Mouse (Mus musculus): ENCODE data around the gene Prkd3. TPM values are rescaled to one million over a fixed set of nuclear protein-coding genes. Genes with fewer than 3 reads are reported as not detected.

The Prkd3 gene
- total RNA-seq (2021) = 1 to 10 TPM; 9.3 to 10.0 TPM
- long read RNA-seq, experiment 1, full-length matches to known transcripts = 2 of 4 reads
- long read RNA-seq, experiment 1, partial matches to known transcripts = 0 of 4 reads
- long read RNA-seq, experiment 1, other reads (novel, unspliced or antisense) = 2 of 4 reads
- long read RNA-seq, experiment 2, full-length matches to known transcripts = 1 of 4 reads
- long read RNA-seq, experiment 2, partial matches to known transcripts = 2 of 4 reads
- long read RNA-seq, experiment 2, other reads (novel, unspliced or antisense) = 1 of 4 reads

- DNase-seq (ENCODE audit: low spot score in 2 of 2) = peak; percentile 36 to 51
Observed at GRCm38 (mm10) chr17:79020208-79020983, at the start of gene Prkd3. TSS of gene Prkd3 (minus strand) at chr17:79020816.

DNA sequence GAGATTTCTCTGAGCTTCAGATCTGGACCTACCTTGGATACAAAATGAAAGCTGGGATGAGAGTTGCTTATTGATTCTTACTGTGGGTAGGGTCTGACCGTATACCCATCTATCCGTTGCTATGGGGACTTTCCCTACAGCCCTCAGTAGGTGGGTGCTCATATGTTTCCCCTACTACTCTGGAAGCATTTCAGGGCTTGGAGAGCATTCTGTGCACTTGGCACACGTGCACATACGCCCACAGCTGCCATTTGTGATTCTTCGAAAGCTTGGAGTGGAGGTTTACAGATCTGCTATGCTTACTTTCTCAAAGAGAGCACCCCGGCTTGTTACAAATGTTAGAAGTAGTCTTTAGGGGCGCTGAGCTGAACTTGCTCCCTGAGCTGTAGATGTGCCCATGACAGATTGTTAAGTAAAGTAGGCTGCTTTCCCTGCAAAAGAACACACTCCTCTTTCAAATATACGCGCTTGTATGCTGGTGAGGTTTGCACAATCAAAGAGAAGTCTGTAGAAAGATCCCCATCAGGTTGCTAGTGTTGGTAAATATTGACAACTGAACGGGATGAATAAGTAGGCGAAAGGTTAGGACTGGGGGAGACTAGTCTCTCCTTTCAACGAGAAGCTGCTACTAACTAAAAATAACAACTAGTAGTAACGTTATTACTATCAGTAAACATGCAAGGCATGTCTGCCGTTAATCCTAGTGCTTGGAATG is 49.3 kb upstream of the Prkd3 start:
- DNase-seq (ENCODE audit: low spot score in 2 of 2) = peak; percentile 22 to 38

- no peak for DNase-seq (ENCODE audit: low spot score in 2 of 2)
Observed at GRCm38 (mm10) chr17:79069019-79069418, 48.4 kb upstream of the Prkd3 start.

DNA sequence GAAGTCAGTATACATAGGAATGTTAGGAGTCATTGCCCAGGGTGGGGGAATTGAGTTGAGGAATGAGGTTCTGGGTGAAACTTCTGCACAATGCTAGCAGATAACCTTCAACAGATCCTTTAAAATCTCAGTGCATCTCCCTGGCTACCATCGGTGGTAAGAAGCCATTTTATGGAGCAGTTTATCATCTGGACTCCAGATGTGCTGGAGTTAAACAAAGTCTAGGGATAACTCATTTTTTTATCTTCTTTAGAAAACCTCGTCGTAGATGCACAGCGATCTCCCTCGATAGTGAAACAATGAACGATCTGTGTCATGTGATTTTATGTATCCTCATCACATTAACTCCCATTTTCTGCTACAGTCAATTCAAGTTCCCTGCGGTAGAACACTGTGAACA is 48.0 kb upstream of the Prkd3 start:
- DNase-seq (ENCODE audit: low spot score in 2 of 2) = no peak

DNA sequence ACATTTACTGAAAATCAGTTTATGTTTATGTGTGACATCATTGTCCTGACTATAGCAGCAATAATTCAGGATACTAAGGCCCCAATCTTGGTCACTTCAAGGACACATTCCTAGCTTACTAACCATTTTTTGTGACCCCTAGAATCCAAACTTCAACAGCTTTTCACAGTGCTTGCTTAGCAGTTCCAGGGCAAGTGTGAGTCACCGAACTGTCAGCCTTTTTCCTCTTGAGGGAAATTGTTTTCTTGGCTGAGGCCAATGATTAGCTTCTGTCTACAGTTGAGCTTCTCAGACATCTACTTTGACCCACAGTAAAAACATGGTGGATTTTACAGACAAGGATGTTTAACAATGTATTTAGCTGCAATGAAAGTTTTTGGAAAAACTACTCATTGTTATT is 43.6 kb upstream of the Prkd3 start:
- no peak for DNase-seq (ENCODE audit: low spot score in 2 of 2)

DNA sequence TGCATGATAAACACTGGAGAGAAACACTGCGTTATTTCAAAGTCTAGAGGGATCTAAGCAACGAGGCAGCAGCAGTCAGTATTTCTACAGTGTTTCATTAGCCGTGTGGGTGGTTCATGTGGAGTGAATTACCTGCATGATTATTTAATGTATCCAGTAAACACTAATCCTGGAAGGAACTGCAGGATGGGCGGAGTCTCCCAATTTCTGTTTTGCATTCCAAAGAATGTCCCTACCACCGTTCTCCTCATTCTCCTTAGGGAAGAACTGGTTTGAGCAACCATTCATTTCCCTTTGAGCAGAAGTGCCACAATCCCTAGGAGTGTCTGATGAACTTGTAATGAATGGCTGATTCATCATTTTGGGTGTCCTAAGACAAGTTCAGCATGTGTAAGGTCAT is 39.6 kb upstream of the Prkd3 start:
- no peak for DNase-seq (ENCODE audit: low spot score in 2 of 2)

- no peak for DNase-seq (ENCODE audit: low spot score in 2 of 2)
Observed at GRCm38 (mm10) chr17:79058271-79058670, 37.7 kb upstream of the Prkd3 start.

DNA sequence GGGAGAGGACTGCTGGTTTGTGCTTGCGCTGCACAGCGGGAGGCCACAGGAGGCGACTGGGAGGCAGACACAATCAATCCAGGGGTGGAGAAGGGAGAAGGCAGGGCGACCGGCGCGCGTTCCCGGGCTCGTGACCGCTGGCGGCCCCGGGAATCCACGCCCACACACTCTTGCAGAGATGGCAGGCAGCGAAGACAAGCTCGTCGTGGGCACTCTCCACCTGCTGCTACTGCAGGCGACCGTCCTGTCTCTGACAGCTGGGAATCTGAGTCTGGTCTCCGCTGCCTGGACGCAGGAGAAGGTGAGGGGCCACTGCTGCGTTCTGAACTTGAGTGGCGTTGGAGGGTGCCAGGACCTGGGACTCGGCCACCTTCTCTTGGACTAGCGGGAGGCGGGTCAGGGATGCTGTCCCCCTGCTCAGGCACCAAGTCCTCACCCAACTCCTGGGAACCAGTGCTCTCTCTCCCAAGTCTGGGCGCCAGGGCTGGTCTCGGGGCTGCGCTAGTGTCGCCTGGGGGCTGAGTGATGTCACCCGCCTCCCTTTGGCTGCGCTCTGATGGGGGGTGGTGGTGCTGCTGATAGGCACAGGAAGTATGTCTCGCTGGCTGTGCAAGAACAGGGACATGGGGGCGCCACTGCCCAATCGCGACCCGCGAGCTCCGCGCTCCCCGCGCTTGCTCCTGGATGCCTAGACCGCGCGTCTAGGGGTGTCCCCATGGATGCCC is 31.6 kb upstream of the Prkd3 start:
- DNase-seq (ENCODE audit: low spot score in 2 of 2) = peak; percentile 52 to 73

GRCm38 (mm10) chr17:79051606-79052005 is 31.0 kb upstream of the Prkd3 start, which contains the start of gene Qpct:
TSS of gene Qpct (plus strand) at chr17:79051906.
- no peak for DNase-seq (ENCODE audit: low spot score in 2 of 2)

DNA sequence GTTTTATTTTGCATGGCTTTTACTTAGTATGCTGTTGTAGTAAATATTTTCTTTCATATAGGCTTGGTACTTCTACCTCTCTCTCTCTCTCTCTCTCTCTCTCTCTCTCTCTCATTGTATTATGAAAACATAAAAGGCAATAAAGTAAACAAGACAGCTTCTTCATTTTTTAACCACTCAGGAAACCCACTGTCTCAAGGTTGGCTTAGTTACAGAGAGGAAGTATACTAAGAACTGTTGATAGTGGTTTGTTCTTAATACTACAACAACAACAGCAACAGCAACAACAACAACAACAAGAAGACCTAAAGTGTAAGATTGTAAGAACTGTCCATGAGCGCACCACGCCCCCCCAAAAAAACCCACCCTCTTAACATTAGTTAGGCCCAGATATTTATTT is 23.1 kb upstream of the Prkd3 start:
- DNase-seq (ENCODE audit: low spot score in 2 of 2) = no peak

GRCm38 (mm10) chr17:79039660-79040059 is 19.0 kb upstream of the Prkd3 start:
- DNase-seq (ENCODE audit: low spot score in 2 of 2) = no peak

DNA sequence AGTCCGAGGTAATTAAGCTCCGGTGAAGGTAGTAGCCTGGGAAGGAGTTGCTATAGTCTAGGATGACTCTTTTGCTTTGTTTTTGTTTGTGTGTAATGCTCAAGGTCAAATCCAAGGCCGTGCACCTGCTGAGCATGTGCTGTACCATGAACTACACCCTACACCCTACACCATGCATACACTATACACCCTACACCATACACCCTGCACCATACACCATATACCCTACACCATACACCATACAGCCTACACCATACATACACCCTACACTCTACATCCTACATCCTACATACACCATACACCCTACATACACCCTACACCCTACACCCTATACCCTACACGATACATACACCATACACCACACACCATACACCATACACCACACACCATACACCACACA is 12.2 kb upstream of the Prkd3 start:
- no peak for DNase-seq (ENCODE audit: low spot score in 2 of 2)

- DNase-seq (ENCODE audit: low spot score in 2 of 2) = no peak
Observed at GRCm38 (mm10) chr17:79031569-79031968, 11.0 kb upstream of the Prkd3 start.

- DNase-seq (ENCODE audit: low spot score in 2 of 2) = no peak
Observed at GRCm38 (mm10) chr17:79029226-79029625, 8.6 kb upstream of the Prkd3 start.

DNA sequence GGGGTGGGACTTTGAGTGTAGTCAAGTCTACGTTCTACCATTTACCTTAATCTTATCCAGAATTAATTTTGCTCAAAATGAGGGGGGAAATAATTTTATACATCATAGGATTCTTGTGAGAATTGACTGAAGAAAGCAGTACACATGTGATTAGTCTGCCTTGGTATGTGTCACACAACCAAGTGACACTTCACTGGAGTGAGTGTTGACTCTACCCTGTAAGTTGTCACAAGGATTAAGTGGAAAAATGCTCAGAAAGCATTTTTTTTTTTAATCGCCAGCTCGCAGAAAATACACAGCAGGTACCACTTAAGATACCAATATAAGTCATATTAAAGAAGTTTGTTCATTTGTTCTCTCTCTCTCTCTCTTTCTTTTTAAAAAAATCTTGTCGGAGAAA is 3.9 kb upstream of the Prkd3 start:
- DNase-seq (ENCODE audit: low spot score in 2 of 2) = no peak

DNA sequence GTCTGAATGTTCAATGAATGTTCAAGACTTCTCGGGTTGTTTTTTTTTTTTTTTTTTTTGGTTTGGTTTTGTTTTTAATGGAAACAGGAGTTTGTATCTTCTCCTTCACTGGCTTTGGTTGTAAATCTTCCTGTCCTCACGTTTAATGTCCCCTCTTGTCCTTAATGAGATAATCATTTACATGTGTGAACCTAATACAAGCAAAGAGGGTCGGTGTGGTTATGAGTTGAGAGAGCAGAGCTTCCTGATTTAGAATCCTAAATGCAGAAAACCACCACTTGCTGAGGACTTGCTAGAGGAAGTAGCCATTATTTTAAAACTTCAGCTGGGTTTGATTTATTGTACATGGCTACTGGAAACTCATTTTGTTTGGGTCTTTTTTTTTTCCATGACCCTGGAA is 2.1 kb upstream of the Prkd3 start:
- DNase-seq (ENCODE audit: low spot score in 2 of 2) = no peak

GRCm38 (mm10) chr17:79020984-79021335 is 344 bp upstream of the Prkd3 start:
- DNase-seq (ENCODE audit: low spot score in 2 of 2) = peak in 1 of 2 experiments; percentile 6

DNA sequence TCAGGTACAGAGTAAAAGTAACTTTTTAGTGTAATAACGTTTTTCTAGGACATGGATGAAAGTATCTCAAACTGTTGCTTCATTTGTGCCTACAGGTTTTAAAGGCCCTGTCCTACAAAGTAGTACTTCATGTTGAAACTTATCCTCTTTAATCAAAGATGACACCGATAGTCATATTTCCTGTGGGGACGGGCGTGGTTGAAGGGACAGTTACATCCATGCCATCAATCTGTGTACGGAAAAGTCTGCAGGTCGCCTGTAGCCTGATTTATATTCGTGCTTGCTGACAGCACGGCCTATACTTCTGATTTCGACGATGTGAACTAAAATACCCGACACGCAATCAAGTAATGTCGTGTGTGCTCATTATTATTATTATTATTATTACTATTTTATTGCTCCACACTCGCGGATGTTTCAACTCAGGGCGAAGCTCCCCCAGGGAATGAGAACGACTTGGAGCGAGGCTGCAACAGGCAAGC is 849 bp downstream of the Prkd3 start:
- no peak for DNase-seq (ENCODE audit: low spot score in 2 of 2)

DNA sequence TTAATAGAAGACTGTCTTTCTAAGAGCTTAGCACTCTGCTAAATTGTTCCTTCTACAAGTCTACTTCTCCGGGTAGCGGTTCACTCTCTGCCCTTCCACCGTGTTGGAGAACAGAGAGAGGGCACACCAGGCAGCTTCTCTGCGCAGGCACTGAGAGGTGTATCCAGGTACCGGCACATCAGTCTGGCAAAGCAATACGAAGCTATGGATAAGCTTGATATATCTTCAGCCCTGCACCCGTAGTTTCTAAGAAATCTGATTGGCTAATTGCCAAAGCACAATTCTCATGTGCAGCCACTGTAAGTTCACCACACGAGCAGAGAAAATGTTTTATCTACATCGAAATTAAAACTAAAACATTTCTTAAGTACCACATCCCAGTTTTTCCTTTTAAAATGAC is 2.2 kb downstream of the Prkd3 start:
- no peak for DNase-seq (ENCODE audit: low spot score in 2 of 2)

GRCm38 (mm10) chr17:79015831-79016230 is 4.8 kb downstream of the Prkd3 start:
- no peak for DNase-seq (ENCODE audit: low spot score in 2 of 2)

All from left cerebral cortex, adult 18-20 months (tissue).